20 mouse cellular contexts compared by ENCODE assay signal in the genomic region with DNA sequence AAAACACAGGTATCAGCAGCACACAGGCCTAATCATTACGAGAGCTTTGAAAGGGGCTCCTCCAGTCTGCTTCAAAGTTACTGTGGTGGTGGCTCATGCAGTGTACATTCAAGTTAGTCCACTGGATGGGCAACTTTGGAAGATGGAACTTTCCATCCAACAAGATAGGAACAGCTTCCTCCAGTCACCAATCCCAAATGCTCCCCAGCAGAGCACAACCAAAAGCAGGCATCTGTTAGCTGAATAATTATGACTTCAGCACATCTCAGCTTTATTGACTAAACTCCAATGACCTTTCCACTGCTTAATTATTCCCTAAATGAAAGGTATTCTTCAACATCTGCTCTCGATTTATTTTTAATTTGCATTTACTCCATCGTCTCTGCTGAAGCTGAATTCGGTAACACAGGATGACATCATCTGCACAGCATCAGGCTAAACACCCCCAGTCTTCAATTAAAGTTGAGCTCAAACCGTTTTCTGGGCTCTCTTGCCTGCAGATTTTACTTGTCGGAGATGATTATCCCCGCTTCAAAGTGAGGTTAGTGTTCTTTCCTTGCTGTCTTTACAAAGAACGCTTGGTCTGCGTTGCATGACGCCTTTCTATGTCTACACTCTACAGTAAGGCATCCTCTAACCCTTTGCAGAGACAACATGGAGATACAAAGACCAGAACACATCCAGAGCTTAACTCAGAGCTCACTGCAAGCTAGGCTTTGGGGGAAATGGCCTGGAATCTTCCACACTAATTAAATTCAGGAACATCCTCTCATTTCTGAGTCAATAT. TPM values are rescaled to one million over a fixed set of nuclear protein-coding genes. Genes with fewer than 3 reads are reported as not detected.
DNase-seq lines count a peak whose midpoint lies in the region; ATAC-seq and TF ChIP-seq lines count a peak whose summit lies in the region.
"Had no signal": no experiment of that assay in that cellular context is flagged by ENCODE, and none has a peak within 500 bp of the region (broad histone marks: within the 10 kb centered on the region; RNA-seq: fewer than 3 reads in every experiment).

No protein-coding gene starts in this region.

- no peak overlapping the region for H3K4me2 ChIP-seq in limb, embryonic 13.5 days (replicated peaks)
- no peak overlapping the region for H3K4me2 ChIP-seq in embryonic facial prominence, embryonic 15.5 days (replicated peaks)
- H3K4me2 ChIP-seq: heart, embryonic 15.5 days; neural tube, embryonic 13.5 days had no signal

- no peak for TF ChIP-seq POLR2A in brain, embryonic 14.5 days (IDR thresholded peaks at IDR 0.05; ENCODE audit: borderline replicate concordance, extremely low read depth, insufficient read depth, insufficient read length, poor library complexity, severe bottlenecking)

- H3K4me3 ChIP-seq in limb, embryonic 13.5 days, result no peak overlapping the region
- H3K4me3 ChIP-seq in limb, embryonic 10.5 days, result no peak overlapping the region
- no peak overlapping the region for H3K4me3 ChIP-seq in embryonic facial prominence, embryonic 15.5 days (replicated peaks)
- H3K4me3 ChIP-seq: heart, embryonic 15.5 days; neural tube, embryonic 13.5 days had no signal

- peaks cover 3% of the 10 kb centered on the region; the same call in 1 of the 2 replicates for H3K9me3 ChIP-seq in limb, embryonic 13.5 days
- no peaks in the 10 kb centered on the region for H3K9me3 ChIP-seq in limb, embryonic 10.5 days (replicated peaks)
- no peaks in the 10 kb centered on the region for H3K9me3 ChIP-seq in embryonic facial prominence, embryonic 15.5 days (replicated peaks)
- H3K9me3 ChIP-seq: heart, embryonic 15.5 days; neural tube, embryonic 13.5 days had no signal

- peaks cover 20% of the 10 kb centered on the region for H3K4me1 ChIP-seq in limb, embryonic 13.5 days
- H3K4me1 ChIP-seq in limb, embryonic 10.5 days, result peaks cover 8% of the 10 kb centered on the region; the same call in 1 of the 2 replicates
- peaks cover 8% of the 10 kb centered on the region for H3K4me1 ChIP-seq in embryonic facial prominence, embryonic 15.5 days
- H3K4me1 ChIP-seq: neural tube, embryonic 13.5 days had no signal

- peak overlapping the region; percentile 22; the same call in 1 of the 2 replicates for H3K27ac ChIP-seq in limb, embryonic 13.5 days
- no peak overlapping the region for H3K27ac ChIP-seq in limb, embryonic 10.5 days
- H3K27ac ChIP-seq in embryonic facial prominence, embryonic 15.5 days (replicated peaks), result peak overlapping the region; percentile 68
- H3K27ac ChIP-seq: heart, embryonic 15.5 days; neural tube, embryonic 13.5 days had no signal

- no peak for DNase-seq in frontal cortex, postnatal 10 days (ENCODE audit: low spot score in 2 of 2)
- no peak for DNase-seq in limb, embryonic 10.5 days (ENCODE audit: low spot score)
- peak; percentile 48 for DNase-seq in brain, embryonic 14.5 days (ENCODE audit: low read depth)
- DNase-seq: adrenal gland, adult 2 months; cerebellum, adult 8-10 months; embryo, embryonic 11 days; kidney, postnatal 10 days; liver; lung, adult 2 months; lung, postnatal 4 days; retina, postnatal 1 day; thymus, postnatal 14 days had no signal

- H3K27me3 ChIP-seq in limb, embryonic 13.5 days, result no peaks in the 10 kb centered on the region
- H3K27me3 ChIP-seq in limb, embryonic 10.5 days (ENCODE audit: low read depth, poor library complexity, severe bottlenecking), result no peaks in the 10 kb centered on the region
- no peaks in the 10 kb centered on the region for H3K27me3 ChIP-seq in embryonic facial prominence, embryonic 15.5 days
- H3K27me3 ChIP-seq: heart, embryonic 15.5 days; neural tube, embryonic 13.5 days had no signal

- no peak for TF ChIP-seq CTCF in brain, embryonic 14.5 days (IDR thresholded peaks at IDR 0.05; ENCODE audit: borderline replicate concordance, extremely low read depth, insufficient read depth, insufficient read length)

- WGBS in limb, embryonic 13.5 days, result 31% methylated on average over 10 of the region's 10 CpGs
- WGBS in limb, embryonic 10.5 days, result 46% methylated on average over 10 of the region's 10 CpGs
- WGBS in embryonic facial prominence, embryonic 15.5 days, result 32% methylated on average over 10 of the region's 10 CpGs

- peak; percentile 91 for ATAC-seq in frontal cortex, adult (ENCODE audit: low TSS enrichment)
- peak; percentile 60 for ATAC-seq in limb, embryonic 13.5 days (ENCODE audit: low FRiP score, low read depth)
- ATAC-seq in embryonic facial prominence, embryonic 15.5 days (ENCODE audit: insufficient number of reproducible peaks, low FRiP score, low TSS enrichment, low read depth), result peak; percentile 43; the same call in 1 of the 2 replicates
- no peak for ATAC-seq in cerebellum, adult (ENCODE audit: insufficient number of reproducible peaks, low FRiP score, low TSS enrichment)
- ATAC-seq in granulocyte monocyte progenitor cell, adult 5-6 weeks (replicated peaks; ENCODE audit: poor library complexity, severe bottlenecking), result no peak
- ATAC-seq: intestine, embryonic 16.5 days had no signal

- H3K36me3 ChIP-seq in limb, embryonic 13.5 days, result no peaks in the 10 kb centered on the region
- peaks cover 13% of the 10 kb centered on the region for H3K36me3 ChIP-seq in limb, embryonic 10.5 days
- 0 out of 2 replicates have a peak, but pooled peaks cover 2% of the 10 kb centered on the region for H3K36me3 ChIP-seq in embryonic facial prominence, embryonic 15.5 days
- H3K36me3 ChIP-seq: heart, embryonic 15.5 days; neural tube, embryonic 13.5 days had no signal

- no peak overlapping the region for H3K9ac ChIP-seq in limb, embryonic 13.5 days
- no peak overlapping the region for H3K9ac ChIP-seq in embryonic facial prominence, embryonic 15.5 days
- H3K9ac ChIP-seq: heart, embryonic 15.5 days; neural tube, embryonic 13.5 days had no signal

RNA-seq across cellular contexts. Expression of a gene that starts 20.6 kb away (rescaled TPM):
- polyA plus RNA-seq in limb, embryonic 13.5 days (2015; fragmentation: Nextera tagmentation; extraction: Ambion mirVana), result 89.9 and 90.2 TPM in 2 replicates
- polyA plus RNA-seq in limb, embryonic 10.5 days (2016; fragmentation: Nextera tagmentation; extraction: Ambion mirVana), result 40.2 and 49.0 TPM in 2 replicates
- polyA plus RNA-seq in brain, embryonic 14.5 days (2012; rRNA removed), result 7.8 and 14.5 TPM in 2 replicates
- 89.8 and 93.2 TPM in 2 replicates for polyA plus RNA-seq in embryonic facial prominence, embryonic 15.5 days (2015; fragmentation: Nextera tagmentation; extraction: Ambion mirVana)
- total RNA-seq in granulocyte monocyte progenitor cell, adult 5-6 weeks (2014; fragmentation: Nextera tagmentation), result 23.3 and 28.4 TPM in 2 replicates
- 26.6 TPM in 2 replicates for total RNA-seq in granulocyte monocyte progenitor cell, adult 5-6 weeks (2017)

Comparison
In these comparisons a context has a peak if more than half of its experiments do, and no peak if none do; other contexts are left out.
1. ATAC-seq: peak in frontal cortex, adult (single experiment), limb, embryonic 13.5 days (single experiment) and embryonic facial prominence, embryonic 15.5 days (single experiment); none in cerebellum, adult (single experiment) and granulocyte monocyte progenitor cell, adult 5-6 weeks (single experiment).